Mouse (Mus musculus) small intestine, adult 2 months (tissue): ENCODE measurements around the gene Msantd2. TPM values are rescaled to one million over a fixed set of nuclear protein-coding genes. Genes with fewer than 3 reads are reported as not detected.

ENCODE experiments used
- H3K27ac ChIP-seq: fragments of 200-500 bp; 2 replicates; pipeline ENCODE4 v1.5.1; 2012; ENCODE audit warnings: low read depth, low read length, control low read depth, inconsistent platforms; ENCODE audit not compliant: insufficient read depth
- H3K27me3 ChIP-seq: fragments of 200-500 bp; 2 replicates; pipeline ENCODE4 v1.6.1; 2012; ENCODE audit warnings: mild to moderate bottlenecking, moderate library complexity, low read length, inconsistent platforms; ENCODE audit not compliant: control insufficient read depth, insufficient read depth
- H3K36me3 ChIP-seq: fragments of 200-500 bp; 2 replicates; pipeline ENCODE4 v1.6.1; 2012; ENCODE audit warnings: mild to moderate bottlenecking, low read length, control low read depth, inconsistent platforms; ENCODE audit not compliant: control insufficient read depth, insufficient read depth
- H3K4me1 ChIP-seq: fragments of 200-500 bp; 2 replicates; pipeline ENCODE4 v1.6.1; 2012; ENCODE audit warnings: low read length, inconsistent platforms, mixed read lengths; ENCODE audit not compliant: control insufficient read depth, insufficient read depth, insufficient read length
- H3K4me3 ChIP-seq: fragments of 200-500 bp; 2 replicates; pipeline ENCODE4 v1.5.1; 2012; ENCODE audit warnings: low read depth, mild to moderate bottlenecking, control low read depth, inconsistent platforms, low read length, moderate library complexity
- CTCF ChIP-seq: fragments of 200-500 bp; IDR thresholded peaks from 2 replicates; pipeline ENCODE4 v1.5.1; 2012; ENCODE audit warnings: low read depth, mild to moderate bottlenecking, control low read depth, inconsistent platforms, low read length, moderate library complexity, mixed read lengths; ENCODE audit not compliant: insufficient replicate concordance, insufficient read length; ENCODE audit errors: extremely low read depth
- POLR2A ChIP-seq: fragments of 200-500 bp; IDR thresholded peaks from 2 replicates; pipeline ENCODE4 v1.6.1; 2012; ENCODE audit warnings: low read depth, mild to moderate bottlenecking, control low read depth, inconsistent platforms, low read length, moderate library complexity
- WGBS: fragments of 180-500 bp; shearing (Covaris S2); methylation state at CpG from one replicate; pipeline ENCODE4 v1.1.7; 2018; 5-methylcytosine and 5-hydroxymethylcytosine counted together
- polyA plus RNA-seq: library from polyadenylated mRNA; depleted of rRNA; stranded (reverse); fragments of >200 nt; gene quantifications from 2 replicates; pipeline ENCODE4 v1.2.3, GENCODE M21; 2012

Gene Msantd2
- polyA plus RNA-seq, 1 experiment: 16.2 TPM

GRCm38 (mm10) chr9:37536851-37537250 is 47.7 kb downstream of the Msantd2 start:
- Histone ChIP-seq H3K4me1 (no peaks in the 10 kb centered on the region), H3K4me3 (no peak overlapping the region), H3K27ac (no peak overlapping the region), H3K27me3 (no peaks in the 10 kb centered on the region), H3K36me3 (no peaks in the 10 kb centered on the region)
- 85% methylated on average over 4 of the region's 4 CpGs for WGBS
- no peak for TF ChIP-seq POLR2A
- no peak for TF ChIP-seq CTCF

GRCm38 (mm10) chr9:37537658-37538250 is 48.6 kb downstream of the Msantd2 start:
- Histone ChIP-seq H3K36me3 (no peaks in the 10 kb centered on the region), H3K27ac (no peak overlapping the region), H3K4me3 (no peak overlapping the region), H3K4me1 (no peaks in the 10 kb centered on the region), H3K27me3 (no peaks in the 10 kb centered on the region)
- 82% methylated on average over 5 of the region's 5 CpGs for WGBS
- no peak for TF ChIP-seq CTCF
- no peak for TF ChIP-seq POLR2A

DNA sequence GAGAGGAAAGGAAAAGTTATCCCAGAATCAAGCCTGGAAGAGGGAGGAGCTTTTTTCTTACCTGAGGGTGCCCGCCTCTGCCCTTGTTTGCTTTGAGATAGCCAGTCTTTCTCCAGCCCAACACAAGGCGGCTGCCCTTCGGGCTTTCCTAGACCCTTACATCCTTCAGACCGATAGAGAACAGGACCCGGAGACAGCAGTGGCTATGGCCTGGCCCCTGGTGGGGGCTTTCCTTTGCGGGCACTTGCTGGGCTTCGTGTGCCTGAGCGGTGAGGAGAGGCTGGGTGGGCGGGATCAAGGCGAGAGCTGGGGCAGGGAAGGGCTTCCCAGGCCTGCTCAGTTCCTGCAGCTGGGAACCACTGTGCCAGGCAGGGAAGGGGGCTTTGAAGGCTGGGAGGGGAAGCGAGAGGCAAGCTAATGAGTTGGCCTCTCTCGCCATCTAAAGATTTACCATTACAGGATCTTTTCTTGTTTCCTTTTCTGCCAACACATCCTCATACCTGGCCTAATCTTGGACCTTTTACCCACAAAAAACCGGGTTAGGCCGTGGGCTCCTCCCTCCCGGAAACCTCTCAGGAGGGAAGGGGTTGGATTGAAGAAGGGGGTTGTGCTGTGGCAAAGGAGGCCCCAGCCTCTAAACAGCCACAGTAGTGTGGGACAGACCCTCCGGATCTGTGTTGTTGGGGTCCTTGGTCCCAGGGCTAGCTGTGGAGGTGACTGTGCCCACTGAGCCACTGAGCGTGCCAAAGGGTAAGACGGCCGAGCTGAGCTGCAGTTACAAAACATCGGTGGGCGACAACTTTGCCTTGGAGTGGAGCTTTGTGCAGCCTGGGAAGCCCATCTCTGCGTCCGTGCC is 50.3 kb downstream of the Msantd2 start, which contains the start of gene Vsig2:
Gene Vsig2 (plus strand): TSS at position 86 of the 856 bp plus-strand sequence.
- 62% methylated on average over 23 of the region's 23 CpGs for WGBS
- no peaks in the 10 kb centered on the region for H3K4me1 ChIP-seq
- H3K27me3 ChIP-seq: no peaks in the 10 kb centered on the region
- no peak within 1 kb of the TSS for H3K4me3 ChIP-seq
- no peaks in the 10 kb centered on the region for H3K36me3 ChIP-seq
- H3K27ac ChIP-seq: no peak within 1 kb of the TSS
- no peak for TF ChIP-seq POLR2A
- TF ChIP-seq CTCF: no peak

DNA sequence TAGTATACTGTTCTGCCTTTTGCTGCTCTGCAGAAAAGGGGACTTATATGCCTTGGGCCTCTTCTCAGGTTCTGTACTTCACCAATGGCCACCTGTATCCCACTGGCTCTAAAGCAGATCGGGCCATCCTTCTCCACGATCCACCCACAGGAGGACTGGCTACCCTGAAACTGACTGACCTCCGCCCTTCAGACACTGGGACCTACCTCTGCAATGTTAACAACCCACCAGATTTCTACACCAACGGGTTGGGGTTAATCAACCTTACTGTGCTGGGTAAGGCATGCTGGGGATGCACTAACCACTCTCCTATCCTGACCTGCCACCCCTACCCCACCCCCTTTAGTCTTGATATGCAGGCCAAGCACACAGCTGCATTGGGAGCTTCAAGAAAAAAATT is 51.1 kb downstream of the Msantd2 start:
- Histone ChIP-seq H3K36me3 (no peaks in the 10 kb centered on the region), H3K4me1 (0 out of 2 replicates have a peak, but pooled peaks cover 2% of the 10 kb centered on the region), H3K27me3 (no peaks in the 10 kb centered on the region), H3K4me3 (no peak overlapping the region), H3K27ac (no peak overlapping the region)
- TF ChIP-seq POLR2A (no peak), CTCF (no peak)
- WGBS: 89% methylated on average over 4 of the region's 4 CpGs

GRCm38 (mm10) chr9:37540701-37541575 is 51.8 kb downstream of the Msantd2 start:
- no peak overlapping the region for H3K27ac ChIP-seq
- H3K27me3 ChIP-seq: no peaks in the 10 kb centered on the region
- TF ChIP-seq CTCF (no peak), POLR2A (no peak)
- H3K4me1 ChIP-seq: 0 out of 2 replicates have a peak, but pooled peaks cover 3% of the 10 kb centered on the region
- no peak overlapping the region for H3K4me3 ChIP-seq
- WGBS: 85% methylated on average over 6 of the region's 6 CpGs
- no peaks in the 10 kb centered on the region for H3K36me3 ChIP-seq

- no peaks in the 10 kb centered on the region for H3K27me3 ChIP-seq
- H3K4me1 ChIP-seq: 0 out of 2 replicates have a peak, but pooled peaks cover 3% of the 10 kb centered on the region
- WGBS: 80% methylated on average over 7 of the region's 7 CpGs
- no peaks in the 10 kb centered on the region for H3K36me3 ChIP-seq
- H3K27ac ChIP-seq: 0 out of 2 replicates have a peak overlapping the region, but pooled peaks have one; percentile 20
- TF ChIP-seq CTCF (no peak), POLR2A (no peak)
- H3K4me3 ChIP-seq: no peak overlapping the region
These were observed 52.9 kb downstream of the Msantd2 start for GRCm38 (mm10) chr9:37541851-37542642.
